Mouse (Mus musculus): Measurements from ENCODE around the gene Pkn3.
"Not testable (repeated sequence)": the region's sequence is repeated elsewhere in the genome, so short reads cannot be mapped to it uniquely, and the experiment has no call there.

Gene Pkn3

GRCm38 (mm10) chr2:30100214-30100613 is 22.7 kb downstream of the Pkn3 start:
- no peak for DNase-seq (ENCODE audit: low read depth)

GRCm38 (mm10) chr2:30106364-30106763 is 28.9 kb downstream of the Pkn3 start:
- peak; percentile 65 for DNase-seq (ENCODE audit: low read depth)

- no peak for DNase-seq (ENCODE audit: low read depth)
Observed at GRCm38 (mm10) chr2:30107646-30108045, 30.2 kb downstream of the Pkn3 start.

- DNase-seq (ENCODE audit: low read depth): no peak
Observed at GRCm38 (mm10) chr2:30108260-30108659, 30.8 kb downstream of the Pkn3 start.

- peak; percentile 50 for DNase-seq (ENCODE audit: low read depth)
Observed at GRCm38 (mm10) chr2:30111500-30111899, 34.0 kb downstream of the Pkn3 start.

- no peak for DNase-seq (ENCODE audit: low read depth)
Observed at GRCm38 (mm10) chr2:30112564-30112963, 35.1 kb downstream of the Pkn3 start.

- no peak for DNase-seq (ENCODE audit: low read depth)
Observed at GRCm38 (mm10) chr2:30119641-30120051, 42.2 kb downstream of the Pkn3 start.

GRCm38 (mm10) chr2:30120269-30120668 is 42.8 kb downstream of the Pkn3 start:
- DNase-seq (ENCODE audit: low read depth): no peak

GRCm38 (mm10) chr2:30122766-30123165 is 45.3 kb downstream of the Pkn3 start:
- no peak for DNase-seq (ENCODE audit: low read depth)

- DNase-seq (ENCODE audit: low read depth): no peak
Observed at GRCm38 (mm10) chr2:30123729-30124471, 46.4 kb downstream of the Pkn3 start.

GRCm38 (mm10) chr2:30124472-30125274 is 47.2 kb downstream of the Pkn3 start, which contains the start of gene Zer1:
TSS of gene Zer1 (minus strand) at chr2:30124585.
- peak; percentile 87 for DNase-seq (ENCODE audit: low read depth)

- DNase-seq (ENCODE audit: low read depth): no peak
Observed at GRCm38 (mm10) chr2:30128789-30129188, 51.3 kb downstream of the Pkn3 start.

GRCm38 (mm10) chr2:30130156-30130555 is 52.7 kb downstream of the Pkn3 start:
- DNase-seq (ENCODE audit: low read depth): no peak

- DNase-seq (ENCODE audit: low read depth): not testable (repeated sequence)
Observed at GRCm38 (mm10) chr2:30131240-30131639, 53.8 kb downstream of the Pkn3 start.

- no peak for DNase-seq (ENCODE audit: low read depth)
Observed at GRCm38 (mm10) chr2:30132801-30133612, 55.5 kb downstream of the Pkn3 start.

GRCm38 (mm10) chr2:30133613-30134377 is 56.3 kb downstream of the Pkn3 start, which contains the start of gene Tbc1d13:
TSS of gene Tbc1d13 (plus strand) at chr2:30133746.
- DNase-seq (ENCODE audit: low read depth): peak; percentile 95

- no peak for DNase-seq (ENCODE audit: low read depth)
Observed at GRCm38 (mm10) chr2:30134378-30134711, 56.9 kb downstream of the Pkn3 start.

GRCm38 (mm10) chr2:30134928-30135620 is 57.6 kb downstream of the Pkn3 start:
- DNase-seq (ENCODE audit: low read depth): no peak

GRCm38 (mm10) chr2:30136458-30136857 is 59.0 kb downstream of the Pkn3 start:
- DNase-seq (ENCODE audit: low read depth): no peak

- not testable (repeated sequence) for DNase-seq (ENCODE audit: low read depth)
Observed at GRCm38 (mm10) chr2:30140021-30140420, 62.5 kb downstream of the Pkn3 start.
